Mouse (Mus musculus) monocyte, adult 59 days (primary cell): ENCODE measurements around the gene Mtrf1l. TPM values are rescaled to one million over a fixed set of nuclear protein-coding genes. Genes with fewer than 3 reads are reported as not detected.

Experiments used
- total RNA-seq, 2 experiments: library from RNA; stranded (reverse); gene quantifications; one replicate each; pipeline ENCODE4 v1.2.4; 2023

The Mtrf1l gene
- 1 to 10 TPM; 5.6 to 7.7 TPM for total RNA-seq

DNA sequence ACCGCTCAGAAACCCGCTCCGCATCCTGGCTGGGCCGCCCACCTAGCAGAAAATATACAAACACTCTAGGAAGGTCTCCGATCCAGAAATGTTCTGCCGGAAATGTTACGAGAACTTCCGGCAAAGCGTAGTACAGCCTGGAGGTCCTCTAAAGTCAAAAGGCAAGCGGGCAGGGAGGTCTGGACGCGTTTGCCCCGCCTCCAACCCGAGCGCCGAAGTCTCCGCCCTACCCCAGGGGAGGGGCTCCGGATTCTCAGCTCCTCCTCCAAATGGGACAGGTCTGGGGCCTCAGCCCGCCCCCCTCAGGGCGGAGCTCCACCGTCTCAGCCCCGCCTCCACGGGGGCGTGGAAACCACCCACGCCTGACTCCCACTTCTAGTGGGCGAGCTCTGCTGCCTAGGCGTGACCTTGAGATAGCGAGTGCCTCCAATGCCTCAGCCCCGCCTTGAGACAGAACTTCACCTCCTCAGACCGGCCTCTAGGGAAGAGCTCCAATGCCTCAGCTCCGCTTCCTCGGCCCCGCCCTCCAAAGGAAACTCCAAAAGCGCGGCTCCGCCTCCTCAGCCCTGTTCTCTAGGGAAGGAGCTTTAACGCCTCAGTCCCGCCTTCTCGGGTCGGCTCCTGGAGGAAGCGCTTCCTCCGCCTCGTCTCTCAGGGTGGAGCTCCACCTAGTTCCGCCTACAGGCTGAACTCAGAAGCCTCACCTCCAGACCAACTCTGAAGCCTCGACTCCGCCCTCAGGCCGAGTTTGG, at the start of gene Mtrf1l:
Gene Mtrf1l, minus strand, starts transcription at position 171 of the 752 bp plus-strand sequence.

DNA sequence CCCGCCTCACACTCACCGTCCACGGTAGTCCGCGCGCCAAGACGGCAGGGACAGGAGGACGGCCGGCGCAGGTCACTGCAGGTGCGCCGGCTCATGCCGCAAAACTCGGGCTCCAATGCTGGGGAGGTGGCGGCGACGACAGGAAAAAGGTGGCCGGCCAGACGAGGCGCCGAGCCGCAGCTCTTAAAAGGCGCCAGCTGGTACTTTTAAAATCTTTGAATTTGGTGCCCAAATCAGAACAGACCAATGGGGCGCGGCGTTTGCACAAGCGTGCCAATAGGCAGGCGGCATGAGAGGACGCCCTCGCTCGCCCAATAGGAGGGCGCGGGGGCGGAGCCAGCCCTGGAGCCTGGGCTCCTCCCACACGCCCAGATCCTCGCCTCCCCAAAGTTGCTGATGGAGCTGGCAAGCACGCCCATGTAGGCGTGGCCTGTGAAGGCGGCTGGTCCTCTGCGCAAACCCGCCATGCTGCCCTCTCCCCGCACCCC, 18.4 kb downstream of the Mtrf1l start, which contains the start of gene Fbxo5:
Gene Fbxo5, minus strand, starts transcription at position 358 of the 488 bp plus-strand sequence.

Other genes with a start within 250 kb of the Mtrf1l start
- gene Myct1, start 230.1 kb downstream of the Mtrf1l start, total RNA-seq: not detected
- not detected for gene Vip, start 184.7 kb downstream of the Mtrf1l start, total RNA-seq
- gene Fbxo5, start 18.3 kb downstream of the Mtrf1l start, total RNA-seq: 1 to 10 TPM; 2.5 to 2.7 TPM
- not detected for gene Rgs17, start 98.5 kb upstream of the Mtrf1l start, total RNA-seq